Mouse (Mus musculus) erythroblast, embryonic 14.5 days (primary cell): Measurements from ENCODE around the gene Meis2. TPM values are rescaled to one million over a fixed set of nuclear protein-coding genes. Genes with fewer than 3 reads are reported as not detected.

Source experiments
- H3K27me3 ChIP-seq: 2 replicates; pipeline ENCODE4 v1.6.1; 2012; ENCODE audit warnings: inconsistent platforms; ENCODE audit not compliant: control insufficient read depth
- H3K36me3 ChIP-seq: 2 replicates; pipeline ENCODE4 v1.6.1; 2012; ENCODE audit warnings: mild to moderate bottlenecking, inconsistent platforms; ENCODE audit not compliant: control insufficient read depth
- H3K4me1 ChIP-seq: 2 replicates; pipeline ENCODE4 v1.6.1; 2012; ENCODE audit warnings: inconsistent platforms; ENCODE audit not compliant: control insufficient read depth
- H3K4me3 ChIP-seq: replicated peaks from 2 replicates; pipeline ENCODE3; 2012; ENCODE audit warnings: moderate library complexity, mild to moderate bottlenecking, inconsistent platforms
- H3K9me3 ChIP-seq: 2 replicates; pipeline ENCODE4 v1.6.1; 2012; ENCODE audit warnings: low read length, inconsistent platforms, mixed read lengths; ENCODE audit not compliant: control insufficient read depth
- GATA1 ChIP-seq: IDR thresholded peaks from 2 replicates; pipeline ENCODE4 v1.6.1; 2012; ENCODE audit warnings: low read length, inconsistent platforms, mixed read lengths
- TAL1 ChIP-seq: IDR thresholded peaks from 3 replicates; pipeline ENCODE4 v1.6.1; 2012; ENCODE audit warnings: low read length, inconsistent platforms, mixed read lengths
- polyA plus RNA-seq: library from polyadenylated mRNA; stranded (reverse); fragments of >175 nt; gene quantifications from 2 replicates; pipeline ENCODE4 v1.2.3, GENCODE M21; 2012

The Meis2 gene
- polyA plus RNA-seq, 1 experiment = not detected

DNA sequence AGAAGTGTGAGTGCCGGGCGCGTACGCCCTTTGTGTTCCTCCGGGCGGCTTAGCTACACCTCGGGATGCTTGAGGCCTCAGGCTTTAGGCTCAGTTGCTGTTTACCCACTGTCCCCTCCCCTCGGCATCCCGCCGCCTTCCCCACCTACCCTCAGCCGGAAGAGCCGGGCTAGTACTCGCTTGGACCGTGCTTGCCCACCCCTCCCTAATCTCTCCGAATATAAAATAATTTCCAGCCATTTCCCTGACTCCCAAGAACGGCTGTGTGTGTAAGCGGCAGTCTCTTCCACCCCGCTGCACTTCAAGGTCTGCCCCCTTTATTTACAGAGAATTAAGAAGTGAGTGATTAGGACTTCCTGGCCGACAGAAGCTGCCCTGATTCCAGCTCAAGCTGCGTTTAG lies 3.4 kb downstream of the Meis2 start:
- Histone ChIP-seq H3K4me1 (no peaks in the 10 kb centered on the region), H3K9me3 (peaks cover 2% of the 10 kb centered on the region; the same call in 1 of the 2 replicates), H3K36me3 (no peaks in the 10 kb centered on the region), H3K27me3 (peaks cover 84% of the 10 kb centered on the region), H3K4me3 (no peak overlapping the region)
- TF ChIP-seq GATA1 = no peak
- TF ChIP-seq TAL1 = no peak

DNA sequence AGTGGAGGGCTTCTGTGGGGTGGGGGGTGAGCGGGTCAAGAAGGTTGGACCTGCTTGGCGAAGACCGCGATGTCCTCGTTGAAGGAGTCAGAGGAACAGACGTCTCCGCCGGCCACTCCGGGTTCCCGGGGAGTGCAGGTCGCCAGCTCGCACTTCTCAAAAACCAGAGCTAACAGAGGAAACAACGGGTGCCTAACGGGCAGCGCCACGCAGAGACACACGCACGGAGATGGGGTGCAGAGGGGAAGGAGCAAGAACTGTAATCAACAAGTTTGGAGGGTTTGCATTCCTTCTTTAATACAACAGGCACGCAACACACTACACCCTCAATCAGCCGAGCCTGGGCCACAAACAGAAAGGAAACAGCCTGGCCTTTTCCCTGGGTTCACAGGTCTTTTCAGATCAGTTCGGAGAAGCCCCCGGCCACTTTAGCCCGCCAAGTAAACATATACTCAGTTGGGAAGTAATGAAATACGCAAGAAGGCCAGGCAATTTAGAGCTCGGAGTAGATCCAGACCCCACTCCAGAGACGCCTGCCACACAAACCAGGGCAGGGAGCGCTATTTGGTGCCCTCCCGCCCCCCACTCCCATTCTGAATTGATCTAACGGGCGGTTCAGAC lies 4.1 kb downstream of the Meis2 start:
- no peak for TF ChIP-seq TAL1
- TF ChIP-seq GATA1 = no peak
- Histone ChIP-seq H3K4me1 (no peaks in the 10 kb centered on the region), H3K36me3 (no peaks in the 10 kb centered on the region), H3K9me3 (peaks cover 2% of the 10 kb centered on the region; the same call in 1 of the 2 replicates), H3K4me3 (no peak overlapping the region), H3K27me3 (peaks cover 76% of the 10 kb centered on the region)

DNA sequence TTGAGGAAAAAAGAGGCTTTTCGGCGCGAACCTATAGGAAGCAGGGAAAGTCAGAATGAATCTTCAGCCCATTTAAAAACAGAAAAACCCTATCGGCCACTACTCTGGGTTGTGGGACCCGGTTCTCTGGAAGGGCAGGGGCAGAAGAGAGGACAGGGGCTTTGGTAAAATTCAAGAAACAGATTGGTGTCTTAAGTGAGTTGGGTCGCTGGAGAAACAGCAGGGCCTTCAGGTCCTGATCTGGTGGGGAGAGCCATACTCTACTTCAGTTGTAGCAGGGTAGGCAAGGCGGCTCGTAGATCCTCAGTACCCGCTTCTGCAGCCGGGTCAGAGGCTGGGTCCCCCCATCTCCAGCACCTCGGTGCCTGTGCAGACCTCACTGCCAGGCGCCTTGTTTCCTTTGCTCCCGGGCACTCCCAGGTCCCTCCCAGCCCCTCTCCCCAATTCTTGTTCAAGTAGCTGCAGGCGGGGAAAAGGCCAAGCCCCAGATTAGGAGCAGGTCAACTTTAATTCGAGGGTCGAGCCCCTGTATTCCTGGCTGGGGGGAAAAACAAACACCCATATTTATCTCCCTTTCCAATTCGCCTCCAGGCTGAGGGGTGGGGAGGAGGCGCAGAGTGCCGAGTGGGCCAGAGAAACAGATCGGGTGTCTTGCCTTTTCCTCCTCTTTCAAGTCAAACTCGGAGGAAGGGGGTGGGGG lies 4.8 kb downstream of the Meis2 start:
- H3K4me1 ChIP-seq = no peaks in the 10 kb centered on the region
- no peak for TF ChIP-seq GATA1
- no peak for TF ChIP-seq TAL1
- H3K27me3 ChIP-seq = peaks cover 70% of the 10 kb centered on the region
- H3K9me3 ChIP-seq = peaks cover 2% of the 10 kb centered on the region; the same call in 1 of the 2 replicates
- H3K36me3 ChIP-seq = no peaks in the 10 kb centered on the region
- no peak overlapping the region for H3K4me3 ChIP-seq

DNA sequence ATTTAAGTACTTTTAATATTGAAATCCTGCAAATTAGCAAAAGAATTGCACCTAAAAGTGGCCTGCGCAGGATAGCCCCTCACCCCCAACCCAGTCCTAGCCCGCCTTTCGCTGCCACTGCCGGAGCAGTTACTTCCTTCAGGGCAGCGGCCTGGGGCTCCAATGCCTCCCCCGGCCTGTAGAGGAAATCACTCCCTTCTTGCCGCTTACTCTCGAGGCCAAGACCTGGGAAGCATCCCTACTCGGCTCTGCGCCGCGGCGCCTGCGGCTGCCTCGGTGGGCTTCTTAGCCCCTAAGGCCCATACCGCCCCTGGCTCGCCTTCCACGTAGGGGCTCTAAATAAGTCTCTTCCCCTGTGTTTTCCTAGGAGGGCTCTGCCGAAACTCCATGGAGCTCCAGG lies 5.4 kb downstream of the Meis2 start:
- TF ChIP-seq TAL1 (no peak), GATA1 (no peak)
- Histone ChIP-seq H3K4me1 (no peaks in the 10 kb centered on the region), H3K9me3 (peaks cover 2% of the 10 kb centered on the region; the same call in 1 of the 2 replicates), H3K4me3 (no peak overlapping the region), H3K36me3 (no peaks in the 10 kb centered on the region), H3K27me3 (peaks cover 63% of the 10 kb centered on the region)

DNA sequence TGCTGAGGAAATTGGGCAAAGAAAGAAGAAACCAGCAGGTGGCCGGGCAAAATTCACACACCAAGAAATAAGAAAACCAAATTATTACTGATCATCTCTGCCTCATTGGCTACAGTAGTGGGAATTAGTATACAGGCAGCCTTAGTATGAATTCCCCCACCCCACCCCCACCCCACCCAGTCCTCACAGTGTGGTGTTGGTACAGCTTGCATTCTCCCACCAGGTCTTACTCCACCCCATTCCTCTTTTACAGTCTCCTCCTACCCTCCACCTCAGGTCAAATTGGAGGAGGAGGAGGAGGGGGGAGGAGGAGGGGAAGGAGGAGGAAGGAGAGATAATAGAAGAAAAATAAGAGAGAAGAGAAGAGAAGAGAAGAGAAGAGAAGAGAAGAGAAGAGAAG lies 6.0 kb downstream of the Meis2 start:
- H3K4me3 ChIP-seq = no peak overlapping the region
- H3K36me3 ChIP-seq = no peaks in the 10 kb centered on the region
- H3K27me3 ChIP-seq = peaks cover 58% of the 10 kb centered on the region
- peaks cover 2% of the 10 kb centered on the region; the same call in 1 of the 2 replicates for H3K9me3 ChIP-seq
- no peaks in the 10 kb centered on the region for H3K4me1 ChIP-seq
- TF ChIP-seq GATA1 (no peak), TAL1 (no peak)

DNA sequence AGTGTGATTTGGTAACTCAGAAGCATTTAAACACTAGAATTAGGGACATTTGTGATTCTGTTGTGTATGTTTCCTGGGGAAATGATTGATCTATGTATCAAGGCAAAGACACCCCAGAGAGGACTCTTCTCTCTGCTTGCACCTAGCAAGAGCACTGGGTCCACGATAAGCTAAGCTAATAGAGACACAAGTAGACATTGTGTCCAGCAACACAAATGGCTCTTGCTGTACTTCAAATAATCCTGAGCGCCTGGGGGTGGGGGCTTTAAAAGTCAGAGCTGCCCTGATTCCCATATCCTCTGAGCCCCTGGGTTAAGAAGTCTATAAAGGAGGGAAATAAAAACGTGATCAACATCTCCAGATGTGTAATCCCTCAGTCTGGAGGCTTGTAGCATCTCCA lies 6.6 kb downstream of the Meis2 start:
- Histone ChIP-seq H3K4me3 (no peak overlapping the region), H3K4me1 (no peaks in the 10 kb centered on the region), H3K9me3 (peaks cover 2% of the 10 kb centered on the region; the same call in 1 of the 2 replicates), H3K36me3 (no peaks in the 10 kb centered on the region), H3K27me3 (peaks cover 53% of the 10 kb centered on the region)
- no peak for TF ChIP-seq TAL1
- TF ChIP-seq GATA1 = no peak

DNA sequence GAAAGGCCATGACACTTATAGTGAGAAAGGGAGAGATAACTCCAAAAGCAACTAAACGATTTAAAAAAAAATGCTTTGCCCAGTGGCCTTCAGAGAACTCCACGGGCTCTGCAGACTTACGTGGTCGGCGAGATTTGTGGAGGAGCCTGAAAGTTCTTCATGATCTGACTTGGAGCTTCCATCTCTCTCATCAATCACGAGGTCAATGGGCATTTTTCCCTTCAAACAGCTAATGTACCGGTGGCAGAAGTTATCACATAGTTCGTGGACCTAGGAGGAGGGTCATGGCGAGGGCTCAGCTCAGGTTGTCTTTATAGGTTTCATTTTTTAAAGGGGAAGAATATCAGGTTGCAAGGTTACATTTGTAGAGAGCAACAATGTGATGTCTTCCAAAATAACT lies 7.1 kb downstream of the Meis2 start:
- peaks cover 2% of the 10 kb centered on the region; the same call in 1 of the 2 replicates for H3K9me3 ChIP-seq
- H3K4me1 ChIP-seq = no peaks in the 10 kb centered on the region
- no peak for TF ChIP-seq GATA1
- no peak for TF ChIP-seq TAL1
- no peak overlapping the region for H3K4me3 ChIP-seq
- peaks cover 47% of the 10 kb centered on the region for H3K27me3 ChIP-seq
- no peaks in the 10 kb centered on the region for H3K36me3 ChIP-seq

DNA sequence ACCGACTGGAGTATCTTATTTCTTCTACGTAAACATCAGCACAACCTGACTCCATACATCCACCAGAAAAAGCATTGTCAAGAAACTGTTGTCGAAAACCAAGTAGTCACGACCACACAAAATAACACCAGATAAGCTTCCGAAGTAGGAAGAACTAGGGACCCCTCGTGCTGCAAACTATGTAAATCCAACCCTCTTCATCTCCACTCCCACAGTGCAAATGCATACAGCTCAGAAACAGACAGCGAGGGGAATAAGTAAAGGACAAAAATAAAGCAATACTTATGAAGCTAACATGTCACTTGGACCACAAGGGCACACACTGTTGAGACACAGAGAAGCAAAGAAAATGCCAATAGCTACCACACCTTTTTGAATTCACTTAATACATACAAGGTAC lies 8.8 kb downstream of the Meis2 start:
- Histone ChIP-seq H3K4me1 (no peaks in the 10 kb centered on the region), H3K36me3 (no peaks in the 10 kb centered on the region), H3K27me3 (peaks cover 30% of the 10 kb centered on the region), H3K9me3 (no peaks in the 10 kb centered on the region), H3K4me3 (no peak overlapping the region)
- TF ChIP-seq TAL1 (no peak), GATA1 (no peak)

DNA sequence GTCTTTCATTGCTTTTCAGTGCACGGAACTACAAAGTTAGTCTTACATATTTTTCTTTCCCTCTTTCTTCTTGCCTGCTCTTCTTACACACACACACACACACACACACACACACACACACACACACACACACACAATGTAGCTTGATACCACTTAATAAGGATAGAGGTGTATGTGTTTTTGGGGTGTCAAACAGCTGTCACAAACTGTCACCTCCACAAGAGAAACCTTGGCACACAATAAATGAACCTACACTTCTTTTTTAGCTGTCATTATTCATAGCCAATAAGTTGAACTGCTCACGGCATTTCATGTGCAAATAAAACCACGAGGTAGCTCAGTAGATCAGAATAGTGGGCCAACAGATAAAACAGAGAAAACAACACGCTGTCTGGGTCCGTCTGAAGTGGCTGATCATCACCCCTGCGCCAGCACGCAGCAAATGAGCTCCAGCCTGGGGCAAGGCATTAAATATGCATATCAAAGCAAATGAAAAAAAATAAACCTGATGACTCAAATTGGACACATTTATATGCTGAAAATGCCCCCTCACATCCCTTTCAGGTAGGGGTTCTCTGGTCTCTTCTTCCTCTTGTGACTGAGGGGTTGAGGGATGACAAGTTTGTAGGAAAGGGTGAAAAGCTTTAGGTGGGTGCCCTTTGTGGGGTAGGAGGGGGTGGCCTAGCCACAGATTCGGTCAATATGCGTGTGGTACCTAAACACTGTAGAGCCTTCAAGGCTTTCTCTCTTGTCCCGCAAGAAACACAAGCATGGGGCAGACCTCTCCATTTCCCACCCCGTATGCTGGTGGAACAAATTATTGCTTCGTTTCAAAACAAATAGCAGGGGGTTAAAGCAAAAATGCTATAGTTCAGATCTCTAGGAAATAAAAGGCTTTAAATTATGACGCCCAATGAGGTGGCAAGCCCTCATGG lies 9.7 kb downstream of the Meis2 start:
- Histone ChIP-seq H3K4me1 (no peaks in the 10 kb centered on the region), H3K27me3 (peaks cover 21% of the 10 kb centered on the region), H3K9me3 (no peaks in the 10 kb centered on the region), H3K4me3 (no peak overlapping the region), H3K36me3 (no peaks in the 10 kb centered on the region)
- TF ChIP-seq TAL1 (no peak), GATA1 (no peak)
